Mouse (Mus musculus): ENCODE results near the gene Prdm5.

Gene Prdm5

DNA sequence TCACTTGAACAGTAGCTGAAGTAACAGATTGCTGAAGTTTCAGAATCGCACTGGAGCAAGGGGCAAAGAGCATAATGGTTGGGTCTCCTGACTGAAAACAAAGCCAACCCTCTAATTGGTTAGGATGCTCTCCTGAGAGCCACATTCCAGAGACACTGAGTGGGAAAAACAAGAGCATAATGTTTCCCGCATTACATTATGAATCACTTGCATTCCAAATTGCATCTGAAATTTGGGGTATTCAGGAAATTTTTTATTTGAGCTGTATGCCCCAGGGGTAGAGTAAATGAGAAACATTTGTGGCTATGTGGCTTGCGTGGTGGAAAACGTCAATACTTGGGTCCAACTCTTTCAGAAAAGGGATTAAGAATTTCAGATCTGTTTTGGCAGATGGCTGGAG, 55.2 kb downstream of the Prdm5 start:
- no peak for DNase-seq

DNA sequence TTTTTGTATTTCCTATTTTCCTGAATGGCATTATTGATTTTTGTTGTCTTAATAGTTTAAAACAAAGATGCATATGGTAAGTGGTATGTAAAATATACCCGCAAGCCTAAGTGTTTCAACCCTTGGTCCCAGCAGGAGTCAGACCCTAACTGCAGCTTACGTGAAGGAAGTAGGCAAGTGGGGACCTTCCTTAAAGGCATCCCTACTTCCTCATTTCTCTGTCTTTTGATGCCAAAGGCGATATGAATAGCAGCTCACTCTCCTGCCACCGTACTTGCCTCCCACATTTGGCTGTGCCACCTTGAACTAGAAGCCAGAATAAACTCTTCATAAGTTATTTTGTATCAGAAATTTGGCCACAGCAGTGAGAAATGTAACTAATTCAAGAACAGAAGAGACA, 63.8 kb downstream of the Prdm5 start:
- no peak for DNase-seq

DNA sequence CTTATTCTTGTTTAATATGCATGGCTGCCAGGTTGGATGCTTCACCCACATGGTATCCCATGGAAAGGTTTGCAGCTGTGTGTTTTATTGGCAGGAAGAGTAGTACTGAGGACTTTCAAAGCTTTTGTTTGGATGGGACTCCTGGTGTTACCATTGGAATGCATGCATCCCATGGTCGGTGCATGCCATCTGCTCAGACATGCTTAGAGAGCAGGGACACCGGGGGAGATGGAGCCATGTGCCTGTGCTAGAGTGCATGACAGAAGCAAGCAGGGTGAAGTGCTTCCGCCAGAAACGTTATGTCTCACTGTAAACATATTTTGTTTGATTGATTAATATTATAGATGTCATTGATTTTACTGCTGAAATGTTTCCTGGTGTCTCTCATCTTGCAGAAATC, 70.3 kb downstream of the Prdm5 start:
- no peak for DNase-seq

DNA sequence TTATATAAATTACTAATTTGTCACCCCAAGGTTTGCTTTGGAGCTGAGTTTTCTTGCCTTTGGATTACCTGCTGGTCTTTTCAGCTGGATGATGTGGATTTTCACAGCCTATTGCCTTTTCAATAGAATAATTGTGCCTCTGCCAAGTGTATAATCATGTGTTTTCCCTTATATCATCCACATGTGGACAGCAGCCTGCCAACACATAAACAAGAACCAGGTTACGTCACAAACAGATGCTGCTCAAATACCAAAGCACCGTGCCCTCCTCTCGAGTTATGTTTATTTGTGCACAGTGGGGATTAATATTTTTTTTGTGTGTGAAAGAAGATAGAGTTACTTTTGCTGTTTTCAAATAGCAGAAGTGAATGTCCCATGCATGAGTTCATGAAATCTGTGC, 70.9 kb downstream of the Prdm5 start:
- no peak for DNase-seq

DNA sequence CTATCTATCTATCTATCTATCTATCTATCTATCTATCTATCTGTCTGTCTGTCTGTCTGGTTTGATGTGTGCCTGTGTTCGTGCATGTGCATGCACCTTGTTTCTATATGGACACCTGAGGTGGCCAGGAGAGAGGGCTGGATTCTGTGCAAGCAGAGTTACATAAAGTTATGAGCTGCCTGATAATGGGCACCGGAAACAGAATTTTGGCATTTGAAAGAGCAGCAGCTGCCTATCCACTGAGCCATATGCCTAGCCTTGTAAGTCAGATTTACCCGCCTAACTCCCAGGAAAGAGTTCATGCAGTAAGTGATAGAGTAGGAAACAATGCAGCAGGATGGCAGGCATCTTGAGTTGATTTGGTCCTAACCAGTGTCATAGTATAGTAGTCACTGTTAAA, 71.4 kb downstream of the Prdm5 start:
- DNase-seq: no peak

DNA sequence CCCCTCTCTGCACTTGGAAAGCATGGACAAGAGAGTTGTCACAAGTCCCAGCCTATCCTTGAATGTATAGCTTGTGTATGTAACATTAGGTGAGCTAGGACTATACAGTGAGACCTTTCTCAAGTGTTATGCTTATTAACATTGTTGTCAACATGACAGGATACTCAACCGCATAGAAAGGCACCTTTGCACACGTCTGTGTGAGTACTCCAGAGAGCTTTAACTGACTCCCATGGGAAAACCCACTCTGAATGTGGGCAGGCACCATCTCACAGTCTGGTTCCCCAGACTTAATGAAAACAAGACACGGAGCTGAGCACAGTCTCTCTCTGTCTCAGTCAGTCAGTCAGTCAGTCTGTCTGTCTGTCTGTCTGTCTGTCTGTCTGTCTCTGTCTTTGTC, 75.2 kb downstream of the Prdm5 start:
- no peak for DNase-seq

DNA sequence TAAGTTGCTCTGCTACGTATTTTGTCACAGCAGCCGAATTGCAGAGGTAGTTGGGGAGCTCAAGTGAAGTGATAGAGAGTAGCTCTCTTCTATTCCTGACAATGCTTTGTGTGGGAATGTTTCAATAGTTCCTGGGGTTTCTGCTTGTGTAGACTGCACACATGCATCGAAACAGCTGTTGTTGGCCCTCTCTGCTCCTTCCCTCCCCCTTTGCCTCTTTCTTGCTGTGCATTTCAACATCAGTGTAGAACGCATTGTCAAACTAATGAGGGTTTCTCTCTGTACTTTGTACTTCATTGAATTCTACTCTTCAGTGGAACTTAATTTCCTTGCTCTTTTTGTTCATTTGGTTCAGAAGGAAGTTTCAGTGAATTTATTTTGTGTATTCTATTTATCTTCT, 75.8 kb downstream of the Prdm5 start:
- DNase-seq: no peak

DNA sequence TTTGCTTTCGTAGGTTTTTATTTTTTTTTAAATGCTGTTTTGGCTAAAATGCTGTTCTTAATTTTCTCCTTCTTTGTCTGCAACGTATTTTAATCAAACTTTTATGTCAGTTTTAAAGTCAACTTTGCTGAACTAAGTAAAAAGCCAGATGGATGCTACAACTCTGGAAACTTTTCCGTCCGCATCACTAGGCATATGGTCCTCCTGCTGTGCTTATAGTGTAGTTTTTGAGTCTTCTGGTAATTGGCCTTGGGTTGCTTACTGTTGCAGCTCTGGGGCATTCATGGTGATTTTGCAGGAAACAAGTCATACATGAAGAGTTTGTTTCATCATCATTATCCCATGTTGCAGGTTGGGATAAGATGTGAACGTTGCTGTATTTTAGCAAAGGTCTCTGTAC, 81.8 kb downstream of the Prdm5 start:
- DNase-seq: no peak

DNA sequence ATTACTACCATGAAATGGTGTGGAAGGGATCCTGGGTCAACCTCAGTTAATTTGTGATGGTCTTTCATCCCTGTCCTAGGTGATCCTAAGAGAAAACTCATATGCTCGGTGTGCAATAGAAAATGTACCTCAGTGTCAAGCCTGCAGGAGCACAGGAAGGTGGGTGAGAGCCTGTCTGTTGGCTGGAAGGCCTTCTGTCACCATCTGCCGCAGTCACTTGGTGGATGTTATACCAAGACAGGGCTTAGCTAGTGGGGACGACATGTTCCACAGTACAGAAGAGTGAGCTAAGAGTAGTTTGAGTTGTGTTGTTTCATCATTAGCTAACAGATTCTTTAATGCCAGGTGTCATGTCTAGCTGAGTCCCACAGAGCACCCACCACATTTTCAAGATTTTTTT, 84.0 kb downstream of the Prdm5 start:
- no peak for DNase-seq

DNA sequence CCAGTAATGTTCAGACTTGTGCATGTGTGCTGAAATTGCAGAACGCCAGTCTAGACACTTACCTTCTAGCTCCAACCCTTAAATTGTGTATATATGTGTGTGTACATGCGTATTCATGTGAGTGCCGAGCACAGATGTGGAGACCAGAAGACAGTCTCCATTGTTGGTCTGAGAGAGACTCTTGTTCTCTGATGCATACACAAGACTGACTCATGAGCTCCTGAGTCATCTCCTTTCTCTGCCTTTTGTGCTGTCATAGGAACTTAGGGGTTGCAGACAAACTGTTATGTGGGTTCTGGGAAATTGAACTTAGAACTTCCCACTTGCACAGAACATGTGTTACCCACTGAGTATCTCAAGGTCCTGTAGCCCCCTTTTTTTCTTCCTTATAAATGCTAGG, 85.4 kb downstream of the Prdm5 start:
- no peak for DNase-seq

DNA sequence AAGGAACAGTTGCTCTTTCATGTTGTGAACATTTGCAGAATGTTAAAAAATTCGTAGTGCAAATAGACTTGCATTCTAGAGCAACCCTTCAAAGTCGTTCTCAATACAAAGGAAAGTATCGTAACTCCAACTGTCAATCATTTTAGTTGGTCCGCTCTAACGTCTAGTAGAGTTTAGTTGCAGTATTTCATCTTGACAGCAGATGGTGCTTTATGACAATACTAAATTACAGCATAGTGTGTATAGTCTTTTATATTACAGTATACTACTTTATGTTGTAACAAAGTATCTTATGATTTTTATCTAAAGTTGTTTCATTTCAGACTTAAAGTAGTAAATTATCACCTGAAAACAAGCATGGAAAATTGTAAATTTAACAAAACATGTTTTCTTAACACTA, 86.1 kb downstream of the Prdm5 start:
- DNase-seq: no peak

DNA sequence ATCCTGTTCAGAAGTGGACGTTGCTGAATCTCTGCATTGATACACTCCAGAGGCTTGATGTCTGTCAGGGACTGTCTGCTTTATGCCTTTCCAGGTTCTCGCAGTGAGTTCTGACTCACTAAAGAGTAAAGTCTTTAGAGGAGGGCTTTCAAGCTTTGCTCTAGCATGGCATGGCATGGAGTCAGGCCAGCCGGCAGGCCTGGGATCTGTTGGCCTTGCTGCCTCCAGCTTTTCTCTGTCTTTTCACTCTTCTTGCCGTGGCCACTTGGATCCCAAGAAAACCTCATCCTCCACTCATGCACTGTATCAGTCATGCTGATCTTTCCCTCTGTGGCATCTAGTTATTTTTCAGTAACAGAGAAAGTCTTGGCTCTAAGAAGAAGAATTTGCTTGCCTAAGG, 87.1 kb downstream of the Prdm5 start:
- DNase-seq: no peak

DNA sequence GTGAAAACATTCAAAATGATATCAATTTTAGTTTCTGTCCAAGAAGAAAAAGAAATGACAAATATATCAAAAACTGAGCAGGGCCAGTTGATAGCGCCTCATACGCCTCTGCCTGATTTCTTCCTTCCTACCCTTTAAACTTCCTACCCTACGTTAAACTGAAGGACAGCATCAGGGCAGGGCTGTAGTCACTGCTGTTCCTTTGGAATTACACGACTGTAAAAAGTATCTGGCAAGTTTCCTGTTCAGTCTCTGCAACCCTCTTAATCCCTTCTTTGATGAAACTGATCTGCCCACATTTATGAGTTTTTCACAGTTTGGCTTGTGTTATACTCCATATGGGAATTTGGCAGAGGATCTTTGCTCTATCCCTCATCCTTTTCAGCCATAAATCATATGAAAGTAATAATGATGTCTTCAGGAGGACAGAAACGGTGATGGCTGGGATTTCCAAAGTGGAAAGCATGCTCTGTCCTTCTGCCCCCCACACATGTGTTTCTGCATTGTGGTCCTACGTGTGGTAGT, 93.0 kb downstream of the Prdm5 start:
- DNase-seq: no peak

DNA sequence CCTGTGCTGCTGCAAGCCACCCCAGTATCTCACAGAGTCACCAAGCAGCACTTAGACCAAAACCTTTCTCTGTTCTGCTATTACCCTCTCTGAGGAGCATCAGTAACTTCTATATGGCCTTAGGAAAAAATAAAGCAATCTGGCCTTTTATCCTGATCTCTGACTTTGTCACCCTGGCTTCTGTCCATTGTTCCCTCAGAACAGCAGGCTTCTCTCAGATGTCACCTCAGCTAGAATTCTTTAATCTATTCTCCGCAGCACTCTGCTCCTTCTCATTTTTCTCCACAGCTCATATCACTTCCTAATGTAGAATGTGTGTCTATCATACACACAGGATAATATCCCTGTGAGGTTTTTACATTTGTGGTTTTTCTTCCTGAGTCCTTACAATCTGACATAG, 99.5 kb downstream of the Prdm5 start:
- DNase-seq: no peak

DNA sequence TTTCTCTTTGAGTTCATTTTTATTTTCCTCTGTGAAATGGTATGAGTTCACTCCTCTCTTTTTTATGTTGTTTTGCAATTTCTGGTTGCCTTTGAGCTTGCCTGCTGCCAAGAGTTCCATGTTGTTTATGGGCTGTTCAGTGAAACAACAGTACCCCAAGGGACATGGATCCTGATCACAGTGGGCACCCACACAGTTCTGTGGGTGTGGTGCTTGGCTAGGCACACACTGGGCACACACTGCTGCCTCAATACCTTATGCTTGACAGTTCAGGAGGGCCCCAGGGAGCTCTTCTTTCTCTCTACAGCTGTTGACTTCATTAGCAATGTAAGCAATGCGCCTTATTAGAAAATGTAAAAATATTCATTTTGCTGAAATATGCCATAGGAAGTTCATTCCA, 110.0 kb downstream of the Prdm5 start:
- DNase-seq: no peak

DNA sequence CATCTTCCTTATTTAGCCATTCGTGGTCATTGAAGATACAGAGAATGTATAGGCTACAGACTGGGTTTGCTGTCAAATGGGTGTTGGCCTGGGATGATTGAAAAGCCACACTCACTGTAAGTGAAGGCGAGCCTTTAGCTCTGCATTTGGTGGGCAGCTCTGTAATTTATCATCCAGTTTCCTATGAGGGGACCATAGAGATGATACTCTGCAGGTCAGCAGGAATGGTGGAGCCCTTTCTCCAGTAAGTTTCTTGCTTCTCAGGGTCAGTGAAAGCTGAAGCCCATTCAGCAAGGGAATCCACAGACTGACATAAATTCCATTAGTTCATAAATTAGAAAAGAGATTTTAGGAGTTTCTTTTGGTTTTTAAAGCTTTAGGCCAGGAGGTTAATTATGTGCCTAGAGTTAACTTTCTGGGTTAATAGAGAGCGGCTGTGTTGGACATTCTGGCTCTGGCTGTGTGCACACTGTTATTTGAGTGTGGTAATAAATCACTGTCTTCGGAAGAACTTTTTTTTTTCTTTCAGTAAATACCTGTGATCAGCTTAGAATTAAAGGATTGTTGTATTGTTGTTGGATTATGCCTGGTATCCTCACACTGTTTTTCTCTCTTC, 113.4 kb downstream of the Prdm5 start:
- no peak for DNase-seq

DNA sequence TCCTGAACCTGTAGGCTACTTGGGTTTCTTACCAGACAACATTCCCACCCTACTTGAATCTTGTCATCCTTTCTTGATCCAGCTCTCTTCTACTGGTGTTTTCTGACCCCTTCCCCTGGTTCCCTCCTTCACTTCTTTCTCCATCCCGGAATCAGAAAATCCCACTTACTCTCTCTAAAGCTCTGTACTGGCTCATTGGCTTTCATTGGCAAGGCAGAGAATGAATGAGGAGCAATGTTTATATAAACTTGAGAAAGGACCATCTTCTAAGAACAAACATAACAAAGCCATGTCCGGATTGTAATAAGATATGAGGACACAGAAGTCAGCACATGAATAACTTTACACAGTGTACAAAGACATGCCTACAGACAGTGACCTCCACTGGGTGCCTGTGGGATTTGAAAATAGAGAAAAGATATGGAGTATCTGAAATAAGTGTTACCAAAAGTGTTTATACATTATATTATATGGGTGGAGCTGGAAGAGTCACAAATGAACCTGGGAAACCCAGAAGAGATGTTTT, 127.9 kb downstream of the Prdm5 start:
- DNase-seq: no peak

DNA sequence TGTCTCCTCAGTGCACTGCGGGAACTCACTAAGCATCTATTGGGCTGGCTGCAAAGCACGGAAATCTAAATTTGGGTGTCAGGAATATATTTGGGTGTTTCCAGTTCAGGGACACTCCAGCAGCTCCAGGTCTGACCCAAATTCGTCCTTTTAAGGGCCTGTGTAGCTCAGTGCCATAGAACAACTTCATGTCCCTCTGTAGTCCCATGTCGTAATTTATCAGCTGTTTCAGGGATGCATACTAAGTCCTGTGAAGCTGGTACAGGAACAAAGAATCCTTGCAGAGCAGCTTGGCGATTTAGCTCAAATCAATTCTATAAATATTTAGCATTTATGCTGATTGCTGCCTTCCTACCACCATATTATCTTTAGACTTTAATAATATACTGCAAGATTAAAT, 136.6 kb downstream of the Prdm5 start:
- DNase-seq: no peak

DNA sequence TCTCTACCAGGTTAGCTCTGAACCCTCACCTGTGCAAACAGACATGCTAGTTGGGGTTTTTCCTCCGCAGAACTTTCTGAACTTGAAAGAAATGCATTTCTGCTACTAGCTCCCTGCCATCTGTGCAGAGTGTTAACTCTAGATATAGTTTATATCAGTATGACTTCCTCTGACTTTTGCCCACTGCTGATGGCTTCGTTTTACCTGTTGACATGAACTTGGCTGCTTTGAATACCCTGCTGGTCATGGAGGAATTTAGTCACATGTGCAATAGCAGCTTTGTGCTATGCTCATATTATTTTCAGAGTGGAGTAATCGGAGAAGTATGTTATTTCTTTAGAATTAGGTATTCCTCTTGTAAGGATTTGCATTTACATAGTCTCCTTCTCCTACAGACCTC, 142.9 kb downstream of the Prdm5 start:
- DNase-seq: no peak

DNA sequence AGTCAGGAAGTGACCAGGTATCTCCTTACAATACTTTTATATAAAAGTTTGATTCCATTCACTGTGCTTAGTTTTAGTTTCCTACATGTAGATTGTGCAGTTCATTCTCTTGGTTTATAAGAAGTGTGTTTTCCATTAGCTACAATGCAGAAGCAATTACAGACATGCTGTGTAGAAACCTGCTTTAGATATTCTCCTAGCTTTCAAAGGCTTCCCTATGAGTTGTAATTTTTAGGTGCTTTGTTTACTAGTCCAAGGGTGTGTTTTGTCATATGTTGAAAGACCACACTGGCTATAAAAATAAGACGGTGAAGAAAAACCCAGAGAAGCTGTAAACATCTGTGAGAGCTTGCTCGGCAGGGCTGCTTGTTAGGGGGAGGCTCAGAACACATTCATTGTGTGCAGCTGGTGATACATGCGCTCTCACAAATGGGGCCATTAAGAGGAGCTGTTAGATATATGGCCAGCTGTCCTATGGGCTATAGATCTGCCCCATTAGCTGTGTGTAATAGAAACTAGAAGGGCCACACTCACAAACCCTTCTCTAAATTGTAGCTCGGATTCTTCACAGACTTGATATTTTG, 144.8 kb downstream of the Prdm5 start:
- DNase-seq: no peak

DNA sequence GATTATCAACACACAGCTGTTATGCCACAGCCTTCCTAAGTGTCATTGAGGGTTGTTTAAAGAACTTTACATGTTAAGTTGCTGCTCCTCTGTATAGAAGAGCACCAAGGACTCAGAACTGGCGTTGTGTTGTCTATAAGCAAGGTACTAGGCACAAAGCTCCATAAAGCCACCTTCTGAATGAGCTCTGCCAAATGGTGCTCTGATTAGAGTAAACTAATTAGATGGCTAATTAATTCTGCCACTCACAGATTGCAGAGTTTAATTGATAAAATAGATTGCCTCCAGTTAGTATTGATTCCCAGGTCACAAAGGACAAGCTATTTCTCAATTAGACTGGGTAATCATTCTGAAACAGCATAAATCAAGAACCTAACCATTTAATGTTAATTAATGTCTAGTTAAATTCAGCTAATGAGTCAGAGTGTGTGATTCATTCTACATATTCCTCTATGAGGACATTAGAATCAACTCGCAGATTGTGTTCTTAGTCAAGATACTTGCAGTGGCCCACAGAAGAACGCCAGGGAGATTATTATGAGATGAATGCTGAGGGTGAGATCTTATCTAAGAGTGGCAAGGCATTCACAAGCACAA, 147.0 kb downstream of the Prdm5 start:
- DNase-seq: no peak

DNA sequence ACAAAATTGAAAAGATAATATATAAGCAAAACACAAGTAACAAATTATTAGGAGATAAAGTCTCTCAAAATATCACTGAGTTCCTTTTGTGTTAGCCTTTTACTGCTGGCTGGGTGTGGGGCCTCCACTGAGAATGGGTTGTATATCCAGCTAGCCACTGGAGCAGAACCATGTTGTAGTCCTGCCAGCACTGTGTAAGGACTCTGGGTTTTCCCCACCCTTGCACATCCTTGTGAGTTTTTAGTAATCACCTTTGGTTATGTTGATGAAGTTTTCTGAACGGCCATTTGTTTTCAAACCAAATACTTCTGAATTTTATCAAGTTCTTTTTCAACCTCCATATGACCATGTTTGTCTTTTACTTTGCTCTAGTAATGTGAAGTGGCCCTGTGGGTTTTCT, 151.7 kb downstream of the Prdm5 start:
- no peak for DNase-seq

DNA sequence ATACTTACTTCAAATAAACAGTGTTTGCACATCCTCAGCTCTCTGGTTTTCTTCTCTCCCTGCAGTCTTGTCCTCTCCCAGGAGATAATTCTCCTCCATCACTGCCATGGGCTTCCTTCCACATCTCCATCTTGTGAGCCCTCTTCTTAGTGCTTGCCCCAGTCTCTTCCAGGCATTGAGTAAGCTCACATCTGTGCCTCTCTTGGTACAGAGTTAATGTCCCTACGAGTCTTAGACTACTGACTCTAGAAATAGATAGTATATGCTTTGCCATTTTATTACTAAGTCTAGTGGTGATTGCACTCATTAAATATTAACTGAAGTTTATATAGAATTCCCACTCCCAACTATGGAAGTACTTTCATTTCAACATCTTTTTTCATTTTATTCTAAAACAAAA, 154.0 kb downstream of the Prdm5 start:
- DNase-seq: no peak

DNA sequence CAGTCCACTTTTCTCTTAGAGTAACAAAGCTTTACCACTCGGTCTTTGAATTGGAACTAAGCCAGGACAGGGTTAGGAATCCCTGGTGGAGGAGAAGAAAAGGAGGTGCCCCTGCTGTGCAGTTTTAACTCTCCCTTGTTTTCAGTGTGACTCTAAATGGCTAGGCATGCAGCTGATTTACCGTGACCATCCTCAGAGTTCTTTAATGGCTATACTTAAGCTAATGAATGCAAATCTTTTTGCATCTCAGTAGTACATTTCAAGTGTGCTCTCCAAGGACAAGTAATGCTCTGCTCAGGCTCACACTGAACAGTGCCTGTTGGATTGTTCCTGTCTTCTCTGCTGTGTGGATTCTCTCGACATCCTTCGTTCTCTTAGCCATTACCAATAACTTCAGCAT, 154.4 kb downstream of the Prdm5 start:
- no peak for DNase-seq

Measured in kidney, adult 11 months (tissue).